Mouse (Mus musculus) lung, postnatal 0 days (tissue): ENCODE data around the gene Fmo6. TPM values are rescaled to one million over a fixed set of nuclear protein-coding genes. Genes with fewer than 3 reads are reported as not detected.

Experiments
- ATAC-seq: fragments of 200-750 bp; cut with Nextera tagmentation; 2 replicates; pipeline ENCODE4 v1.8.0; 2017; ENCODE audit warnings: moderate library complexity
- DNase-seq: peaks from one replicate; pipeline ENCODE4 v3.0.0-alpha.2; 2016; ENCODE audit warnings: low spot score
- H3K27ac ChIP-seq: fragments of 300-500 bp; sonication (generic); 2 replicates; pipeline ENCODE4 v1.5.1; 2014; ENCODE audit warnings: antibody characterized with exemption, mild to moderate bottlenecking, low read length, mixed read lengths
- H3K27me3 ChIP-seq: fragments of 300-500 bp; sonication (generic); replicated peaks from 2 replicates; pipeline ENCODE4 v1.6.1; 2014; ENCODE audit warnings: low read length, mixed read lengths; ENCODE audit not compliant: insufficient read depth
- H3K36me3 ChIP-seq: fragments of 300-500 bp; sonication (generic); 2 replicates; pipeline ENCODE4 v1.6.1; 2014; ENCODE audit warnings: low read length, mixed read lengths; ENCODE audit not compliant: insufficient read depth
- H3K4me1 ChIP-seq: fragments of 300-500 bp; sonication (generic); 2 replicates; pipeline ENCODE4 v1.6.1; 2014; ENCODE audit warnings: antibody characterized with exemption, low read depth, low read length, mixed read lengths; ENCODE audit not compliant: insufficient read depth
- H3K4me2 ChIP-seq: fragments of 300-500 bp; sonication (generic); replicated peaks from 2 replicates; pipeline ENCODE4 v1.6.1; 2014; ENCODE audit warnings: low read depth, mild to moderate bottlenecking, low read length, moderate library complexity, mixed read lengths
- H3K4me3 ChIP-seq: fragments of 300-500 bp; sonication (generic); 2 replicates; pipeline ENCODE4 v1.5.1; 2014; ENCODE audit warnings: low read depth, low read length
- H3K9ac ChIP-seq: fragments of 300-500 bp; sonication (generic); replicated peaks from 2 replicates; pipeline ENCODE4 v1.6.1; 2014; ENCODE audit warnings: low read depth, mild to moderate bottlenecking
- H3K9me3 ChIP-seq: fragments of 300-500 bp; sonication (generic); 2 replicates; pipeline ENCODE4 v1.6.1; 2016; ENCODE audit warnings: low read length, mixed read lengths
- CTCF ChIP-seq: IDR thresholded peaks from 2 replicates; pipeline ENCODE4 v1.5.1; 2016; ENCODE audit warnings: antibody characterized with exemption, mild to moderate bottlenecking
- EP300 ChIP-seq: IDR thresholded peaks from 2 replicates; pipeline ENCODE4 v1.6.1; 2016; ENCODE audit warnings: antibody characterized with exemption, mild to moderate bottlenecking, control low read depth
- WGBS: fragments of 180-500 bp; shearing (Covaris S2); extraction: QIAGEN DNeasy Blood & Tissue Kit; methylation state at CpG from one replicate; pipeline ENCODE4 v1.1.7; 2014; 5-methylcytosine and 5-hydroxymethylcytosine counted together
- polyA plus RNA-seq: library from polyadenylated mRNA; unstranded; fragments of >200 nt; fragmentation: Nextera tagmentation; extraction: Ambion mirVana; gene quantifications from 2 replicates; pipeline ENCODE4 v1.2.1, GENCODE M21; 2015

Gene Fmo6
- 0.08 and 0.16 TPM in 2 replicates for polyA plus RNA-seq

GRCm38 (mm10) chr1:162937415-162937814 is at the start of gene Fmo6:
Gene Fmo6, minus strand, starts transcription at chr1:162937515.
- 82% methylated on average over 6 of the region's 6 CpGs for WGBS
- Histone ChIP-seq H3K27me3 (no peaks in the 10 kb centered on the region), H3K36me3 (no peaks in the 10 kb centered on the region), H3K9me3 (no peaks in the 10 kb centered on the region), H3K9ac (no peak within 1 kb of the TSS), H3K27ac (0 out of 2 replicates have a peak within 1 kb of the TSS, but pooled peaks have one; percentile 20), H3K4me1 (no peaks in the 10 kb centered on the region), H3K4me3 (no peak within 1 kb of the TSS), H3K4me2 (no peak within 1 kb of the TSS)
- TF ChIP-seq EP300 (no peak), CTCF (no peak)
- no peak for ATAC-seq
- DNase-seq: no peak

GRCm38 (mm10) chr1:162986777-162987176 is 49.5 kb upstream of the Fmo6 start:
- ATAC-seq (no peak), DNase-seq (no peak)
- Histone ChIP-seq H3K27me3 (no peaks in the 10 kb centered on the region), H3K4me2 (no peak overlapping the region), H3K9me3 (no peaks in the 10 kb centered on the region), H3K4me1 (no peaks in the 10 kb centered on the region), H3K27ac (no peak overlapping the region), H3K9ac (no peak overlapping the region), H3K4me3 (no peak overlapping the region), H3K36me3 (no peaks in the 10 kb centered on the region)
- TF ChIP-seq EP300 (no peak), CTCF (no peak)
- 60% methylated on average over 1 of the region's 1 CpGs for WGBS

GRCm38 (mm10) chr1:162986121-162986748 is 48.9 kb upstream of the Fmo6 start:
- peak; percentile 41 for DNase-seq
- ATAC-seq: peak; percentile 30; the same call in 1 of the 2 replicates
- H3K9me3 ChIP-seq: no peaks in the 10 kb centered on the region
- H3K36me3 ChIP-seq: no peaks in the 10 kb centered on the region
- H3K9ac ChIP-seq: no peak overlapping the region
- no peak overlapping the region for H3K4me2 ChIP-seq
- H3K4me1 ChIP-seq: no peaks in the 10 kb centered on the region
- H3K4me3 ChIP-seq: no peak overlapping the region
- TF ChIP-seq CTCF (no peak), EP300 (peak; percentile 69)
- no peak overlapping the region for H3K27ac ChIP-seq
- WGBS: 69% methylated on average over 2 of the region's 2 CpGs
- no peaks in the 10 kb centered on the region for H3K27me3 ChIP-seq

GRCm38 (mm10) chr1:162984428-162984827 is 47.1 kb upstream of the Fmo6 start, which contains the start of gene Fmo3:
Gene Fmo3, minus strand, starts transcription at chr1:162984528.
- WGBS: 71% methylated on average over 1 of the region's 1 CpGs
- H3K27ac ChIP-seq: no peak within 1 kb of the TSS
- ATAC-seq (no peak), DNase-seq (no peak)
- no peak within 1 kb of the TSS for H3K4me2 ChIP-seq
- no peaks in the 10 kb centered on the region for H3K27me3 ChIP-seq
- H3K9me3 ChIP-seq: no peaks in the 10 kb centered on the region
- no peak within 1 kb of the TSS for H3K9ac ChIP-seq
- no peaks in the 10 kb centered on the region for H3K4me1 ChIP-seq
- H3K36me3 ChIP-seq: no peaks in the 10 kb centered on the region
- H3K4me3 ChIP-seq: no peak within 1 kb of the TSS
- TF ChIP-seq CTCF (no peak), EP300 (no peak)

GRCm38 (mm10) chr1:162963556-162963955 is 26.2 kb upstream of the Fmo6 start:
- H3K36me3 ChIP-seq: no peaks in the 10 kb centered on the region
- 53% methylated on average over 2 of the region's 2 CpGs for WGBS
- ATAC-seq: peak; percentile 79

GRCm38 (mm10) chr1:162957422-162957821 is 20.1 kb upstream of the Fmo6 start:
- no peak for TF ChIP-seq CTCF
- peak; percentile 29; the same call in 1 of the 2 replicates for TF ChIP-seq EP300
- no peak overlapping the region for H3K9ac ChIP-seq
- H3K36me3 ChIP-seq: no peaks in the 10 kb centered on the region
- no peaks in the 10 kb centered on the region for H3K9me3 ChIP-seq
- no peaks in the 10 kb centered on the region for H3K4me1 ChIP-seq
- DNase-seq: peak; percentile 43
- WGBS: 77% methylated on average over 1 of the region's 1 CpGs
- H3K27me3 ChIP-seq: no peaks in the 10 kb centered on the region
- H3K4me2 ChIP-seq: no peak overlapping the region
- H3K27ac ChIP-seq: no peak overlapping the region
- peak; percentile 37; the same call in 1 of the 2 replicates for ATAC-seq
- no peak overlapping the region for H3K4me3 ChIP-seq

More at GRCm38 (mm10) chr1:162963556-162963955, 26.2 kb upstream of the Fmo6 start:
- no peaks in the 10 kb centered on the region for H3K9me3 ChIP-seq
- H3K4me3 ChIP-seq: no peak overlapping the region
- no peak overlapping the region for H3K4me2 ChIP-seq
- H3K27me3 ChIP-seq: no peaks in the 10 kb centered on the region
- H3K27ac ChIP-seq: no peak overlapping the region
- TF ChIP-seq CTCF: no peak
- TF ChIP-seq EP300: peak; percentile 91
- DNase-seq: peak; percentile 83
- H3K9ac ChIP-seq: no peak overlapping the region
- H3K4me1 ChIP-seq: no peaks in the 10 kb centered on the region
